Mouse (Mus musculus) naive thymus-derived CD4-positive, alpha-beta T cell, adult 2 months (primary cell): ENCODE measurements around the gene Ahctf1.
"Not testable (repeated sequence)": the region's sequence is repeated elsewhere in the genome, so short reads cannot be mapped to it uniquely, and the experiment has no call there.

Experiments used
- DNase-seq: peaks from one replicate; pipeline ENCODE4 v3.0.0-alpha.2; 2011; ENCODE audit warnings: low read depth

Ahctf1 gene

GRCm38 (mm10) chr1:179803513-179804139 is at the start of gene Ahctf1:
TSS of gene Ahctf1 (minus strand) at chr1:179803680.
- DNase-seq, result peak; percentile 97

GRCm38 (mm10) chr1:179847759-179848389 is 44.4 kb upstream of the Ahctf1 start:
- DNase-seq, result peak; percentile 69

GRCm38 (mm10) chr1:179847173-179847572 is 43.7 kb upstream of the Ahctf1 start:
- no peak for DNase-seq

- DNase-seq, result no peak
Measured at GRCm38 (mm10) chr1:179845832-179846499, 42.5 kb upstream of the Ahctf1 start.

- DNase-seq, result peak; percentile 76
Measured at GRCm38 (mm10) chr1:179844894-179845293, 41.4 kb upstream of the Ahctf1 start.

GRCm38 (mm10) chr1:179843981-179844380 is 40.5 kb upstream of the Ahctf1 start:
- DNase-seq, result no peak

- no peak for DNase-seq
Measured at GRCm38 (mm10) chr1:179842568-179842967, 39.1 kb upstream of the Ahctf1 start.

GRCm38 (mm10) chr1:179836426-179837404 is 33.2 kb upstream of the Ahctf1 start:
- no peak for DNase-seq

GRCm38 (mm10) chr1:179835753-179836425 is 32.4 kb upstream of the Ahctf1 start:
- DNase-seq, result no peak

- no peak for DNase-seq
Measured at GRCm38 (mm10) chr1:179833596-179833995, 30.1 kb upstream of the Ahctf1 start.

GRCm38 (mm10) chr1:179832710-179833240 is 29.3 kb upstream of the Ahctf1 start:
- DNase-seq, result no peak

GRCm38 (mm10) chr1:179828900-179829299 is 25.4 kb upstream of the Ahctf1 start:
- DNase-seq, result no peak

- no peak for DNase-seq
Measured at GRCm38 (mm10) chr1:179828051-179828450, 24.6 kb upstream of the Ahctf1 start.

- DNase-seq, result no peak
Measured at GRCm38 (mm10) chr1:179824549-179824948, 21.1 kb upstream of the Ahctf1 start.

GRCm38 (mm10) chr1:179818490-179819278 is 15.2 kb upstream of the Ahctf1 start:
- not testable (repeated sequence) for DNase-seq

- DNase-seq, result no peak
Measured at GRCm38 (mm10) chr1:179814616-179815015, 11.1 kb upstream of the Ahctf1 start.

GRCm38 (mm10) chr1:179813385-179813784 is 9.9 kb upstream of the Ahctf1 start:
- DNase-seq, result no peak

- no peak for DNase-seq
Measured at GRCm38 (mm10) chr1:179808300-179808699, 4.8 kb upstream of the Ahctf1 start.

GRCm38 (mm10) chr1:179807468-179807867 is 4.0 kb upstream of the Ahctf1 start:
- no peak for DNase-seq

- DNase-seq, result no peak
Measured at GRCm38 (mm10) chr1:179805751-179806150, 2.3 kb upstream of the Ahctf1 start.
